Mouse (Mus musculus): ENCODE results near the gene Laptm5.

The Laptm5 gene

GRCm38 (mm10) chr4:130899782-130900427 lies 13.0 kb upstream of the Laptm5 start:
- DNase-seq (ENCODE audit: low spot score in 2 of 2), result no peak

- DNase-seq (ENCODE audit: low spot score in 2 of 2), result no peak
Observed at GRCm38 (mm10) chr4:130900746-130901145, 12.2 kb upstream of the Laptm5 start.

DNA sequence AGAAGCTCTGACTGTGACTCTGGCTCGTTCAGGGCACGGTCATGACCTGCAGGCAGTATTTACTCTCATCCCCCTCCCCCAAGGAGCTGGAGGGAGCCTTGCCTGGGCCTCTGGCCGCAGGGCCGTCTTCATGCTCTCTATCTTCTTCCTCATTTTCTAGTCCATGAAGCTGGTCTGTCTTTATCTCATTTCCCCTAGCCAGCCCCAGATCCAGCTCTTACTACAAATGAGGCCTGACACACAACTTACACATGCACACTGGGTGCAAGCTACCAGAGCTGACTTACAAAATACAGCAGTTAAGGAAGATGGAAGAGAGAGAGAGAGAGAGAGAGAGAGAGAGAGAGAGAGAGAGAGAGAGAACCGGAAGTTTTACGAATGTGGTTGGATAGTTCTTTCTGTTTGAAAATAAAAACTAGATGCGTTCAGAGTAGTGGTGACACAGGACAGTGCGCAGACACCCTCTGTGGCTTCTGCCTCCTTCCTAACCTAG lies 10.6 kb upstream of the Laptm5 start:
- no peak for DNase-seq (ENCODE audit: low spot score in 2 of 2)

DNA sequence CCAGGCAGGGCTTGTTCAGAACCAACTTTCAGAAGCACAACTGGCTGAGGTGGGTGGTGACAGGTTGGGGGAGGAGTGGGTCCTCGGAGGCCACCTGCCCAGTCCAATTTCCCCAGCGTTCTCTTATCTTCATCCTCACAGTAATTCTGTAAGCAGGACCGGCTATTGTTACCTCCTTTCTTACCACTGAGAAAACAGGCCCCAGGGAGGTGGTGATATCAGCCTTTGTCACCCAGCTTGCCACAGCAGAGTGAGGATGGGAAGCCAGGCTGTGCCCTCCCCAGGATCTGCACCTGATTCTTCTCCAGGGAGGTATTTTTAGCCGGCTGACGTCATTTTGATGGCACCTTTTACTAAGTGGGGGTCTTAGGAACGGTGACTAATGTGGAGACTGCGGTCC lies 7.9 kb upstream of the Laptm5 start:
- DNase-seq (ENCODE audit: low spot score in 2 of 2), result no peak

DNA sequence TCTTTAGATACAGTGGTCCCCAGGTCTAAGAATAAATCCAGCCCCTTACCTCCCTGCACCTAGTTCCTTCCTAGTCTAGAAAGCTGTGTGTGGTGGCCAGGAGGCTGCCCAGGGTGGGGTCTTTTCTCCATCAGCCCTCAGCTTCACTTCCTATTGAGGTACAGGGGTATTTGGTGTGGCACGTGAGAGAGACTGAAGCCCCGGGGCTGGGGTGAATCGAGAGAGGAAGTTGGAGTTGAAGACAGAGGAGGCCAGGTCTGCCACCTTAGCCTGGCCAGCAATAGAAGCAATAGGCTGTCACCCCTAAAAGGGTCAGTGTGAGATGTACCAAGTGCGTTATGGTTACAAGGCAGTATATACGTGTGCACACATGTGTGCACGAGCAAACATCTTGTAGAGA lies 7.0 kb upstream of the Laptm5 start:
- DNase-seq (ENCODE audit: low spot score in 2 of 2), result no peak

- no peak for DNase-seq (ENCODE audit: low spot score in 2 of 2)
Observed at GRCm38 (mm10) chr4:130906296-130906695, 6.6 kb upstream of the Laptm5 start.

GRCm38 (mm10) chr4:130907200-130908069 lies 5.5 kb upstream of the Laptm5 start:
- DNase-seq (ENCODE audit: low spot score in 2 of 2), result no peak

DNA sequence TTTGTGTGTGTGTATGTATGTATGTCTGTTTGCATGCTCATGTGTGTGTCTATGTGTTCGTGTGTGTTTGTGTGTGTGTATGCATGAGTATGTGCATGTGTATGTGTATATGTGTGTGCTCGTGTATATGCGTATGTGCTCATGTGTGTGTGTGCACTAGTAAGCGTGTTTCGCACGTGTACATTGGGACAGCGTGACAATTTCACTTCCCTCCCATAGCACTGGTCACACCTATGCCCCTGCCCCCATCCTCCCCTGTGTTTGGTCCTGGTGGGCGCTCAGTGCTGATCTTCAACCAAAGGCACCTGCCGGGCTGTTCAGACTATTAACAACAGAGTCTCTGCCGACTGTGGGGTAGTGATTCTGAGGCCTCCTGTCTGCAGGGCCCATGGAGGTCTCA lies 4.8 kb upstream of the Laptm5 start:
- DNase-seq (ENCODE audit: low spot score in 2 of 2), result no peak

DNA sequence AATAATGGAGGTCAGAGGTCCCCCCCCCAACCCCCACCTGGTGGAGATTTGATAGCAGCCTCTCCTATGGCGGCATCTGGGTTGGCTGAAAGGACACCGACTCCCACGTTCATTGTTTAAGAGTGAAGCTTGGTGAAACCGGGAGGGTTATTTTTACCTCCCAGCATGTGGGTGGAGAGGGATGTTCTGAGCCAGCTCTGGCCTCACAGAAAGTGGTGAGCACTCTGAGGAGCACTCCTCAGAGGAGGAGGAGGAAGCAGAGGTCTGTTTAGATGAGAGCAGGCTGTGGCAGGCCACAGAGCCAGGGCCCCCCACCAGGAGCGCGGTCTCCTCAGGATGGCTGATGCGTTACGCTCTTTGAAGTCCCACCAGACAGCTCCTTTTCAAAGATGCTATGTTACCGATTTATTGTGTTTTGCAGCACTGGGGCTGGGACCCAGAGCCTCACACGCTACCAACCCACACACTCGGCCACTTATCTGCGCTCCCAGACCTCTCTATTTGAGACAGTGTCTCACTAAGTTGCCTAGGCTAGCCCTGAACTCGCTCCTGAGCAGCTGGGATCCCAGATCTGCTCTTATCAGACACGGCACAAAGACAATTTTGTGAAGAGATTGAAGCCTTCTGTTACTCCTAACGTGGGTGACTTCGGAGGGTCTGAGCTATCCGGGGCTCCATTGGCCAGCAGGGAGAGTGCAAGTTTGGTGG lies 3.6 kb upstream of the Laptm5 start:
- DNase-seq (ENCODE audit: low spot score in 2 of 2), result no peak

DNA sequence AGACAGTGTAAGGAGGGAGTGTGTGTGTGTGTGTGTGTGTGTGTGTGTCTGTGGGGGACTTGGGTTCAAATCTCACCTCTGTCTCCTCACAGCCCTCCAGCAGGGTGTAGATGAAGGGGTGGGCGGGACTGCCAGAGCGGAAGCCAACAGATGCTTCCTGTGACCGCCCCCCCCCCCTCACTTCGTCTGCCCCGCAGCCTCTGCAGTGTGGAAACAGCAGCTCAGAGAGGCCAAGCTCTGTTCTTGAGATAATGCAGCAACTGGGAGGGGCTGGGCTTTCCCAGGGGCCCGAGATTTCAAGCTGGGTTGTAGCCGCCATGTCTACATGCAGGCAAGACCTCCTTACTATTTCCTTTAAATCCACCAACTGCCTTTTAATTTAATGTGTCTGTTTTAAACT lies 2.3 kb upstream of the Laptm5 start:
- DNase-seq (ENCODE audit: low spot score in 2 of 2), result peak; percentile 58

- DNase-seq (ENCODE audit: low spot score in 2 of 2), result no peak
Observed at GRCm38 (mm10) chr4:130912626-130913025, 299 bp upstream of the Laptm5 start.

DNA sequence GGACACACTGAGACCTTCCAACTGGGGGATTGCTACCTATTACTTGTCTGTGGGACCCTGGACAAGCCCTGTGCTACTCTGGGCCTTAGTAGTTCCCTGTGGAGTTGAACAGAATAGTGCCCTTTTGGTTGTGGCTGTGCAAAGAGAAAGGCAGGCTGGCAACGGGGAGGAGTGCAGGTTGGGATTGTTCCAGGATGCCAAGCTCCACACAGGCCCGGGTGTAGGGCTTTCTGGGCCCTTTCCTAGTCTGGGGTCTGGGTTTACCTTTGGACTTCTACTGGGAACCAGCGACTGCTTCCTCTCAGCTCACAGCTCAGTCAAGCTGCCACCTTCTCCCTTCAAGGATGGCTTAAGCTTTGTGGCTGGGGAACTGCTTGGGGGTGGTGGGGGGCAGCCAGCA lies 586 bp downstream of the Laptm5 start:
- DNase-seq (ENCODE audit: low spot score in 2 of 2), result no peak

GRCm38 (mm10) chr4:130914011-130914410 lies 1.1 kb downstream of the Laptm5 start:
- DNase-seq (ENCODE audit: low spot score in 2 of 2), result peak; percentile 73 to 80

DNA sequence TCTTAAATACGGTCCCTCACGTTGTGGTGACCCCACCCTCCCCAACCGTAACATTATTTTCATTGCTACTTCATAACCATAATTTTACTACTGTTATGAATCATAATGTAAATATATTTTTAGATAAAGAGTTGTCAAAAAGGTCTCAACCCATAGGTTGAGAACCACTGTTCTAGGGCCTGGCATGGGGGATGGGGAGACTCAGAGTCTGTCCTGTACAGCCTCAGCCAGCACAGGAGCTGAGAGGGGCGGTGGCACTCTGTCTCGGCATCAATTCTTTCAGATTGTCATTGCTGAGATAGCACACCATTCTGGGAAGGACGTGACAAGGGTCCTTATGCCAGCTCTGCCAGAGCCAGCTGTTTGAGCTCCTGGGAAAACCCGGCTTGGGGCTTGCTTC lies 1.6 kb downstream of the Laptm5 start:
- DNase-seq (ENCODE audit: low spot score in 2 of 2), result peak in 1 of 2 experiments; percentile 33

DNA sequence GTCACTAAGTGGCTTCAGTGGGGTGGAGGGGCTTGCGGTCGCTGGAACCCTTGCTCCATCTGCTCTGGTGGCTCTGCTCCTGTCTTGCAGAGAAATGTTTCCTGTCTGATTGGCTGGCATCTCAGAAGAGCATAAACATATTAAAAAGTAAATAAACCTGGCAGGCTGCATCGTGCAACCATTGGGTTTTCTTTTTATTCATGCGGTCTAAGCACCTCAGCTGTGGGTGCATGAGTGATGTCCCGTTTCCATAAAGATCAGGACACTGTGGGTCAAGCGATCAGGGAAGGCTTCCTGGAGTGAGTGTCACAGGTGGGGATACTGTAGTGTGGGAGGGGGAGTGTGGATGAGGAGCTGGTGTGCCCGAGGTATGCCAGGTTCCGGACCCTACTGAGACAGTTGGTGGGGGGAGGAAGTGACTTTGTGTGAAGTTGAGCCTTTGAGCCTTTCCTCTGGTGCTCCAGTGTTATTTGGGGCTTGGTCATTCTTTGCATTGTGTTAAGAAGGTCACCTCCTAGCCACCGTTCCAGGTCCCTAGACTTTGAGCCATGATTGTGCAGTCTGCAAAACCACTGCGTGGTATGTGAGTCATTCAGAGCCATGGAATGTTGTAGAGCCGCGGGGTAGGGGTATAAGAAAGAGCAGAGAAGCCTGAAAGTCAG lies 2.2 kb downstream of the Laptm5 start:
- no peak for DNase-seq (ENCODE audit: low spot score in 2 of 2)

- DNase-seq (ENCODE audit: low spot score in 2 of 2), result peak in 1 of 2 experiments; percentile 52
Observed at GRCm38 (mm10) chr4:130915668-130916035, 2.7 kb downstream of the Laptm5 start.

DNA sequence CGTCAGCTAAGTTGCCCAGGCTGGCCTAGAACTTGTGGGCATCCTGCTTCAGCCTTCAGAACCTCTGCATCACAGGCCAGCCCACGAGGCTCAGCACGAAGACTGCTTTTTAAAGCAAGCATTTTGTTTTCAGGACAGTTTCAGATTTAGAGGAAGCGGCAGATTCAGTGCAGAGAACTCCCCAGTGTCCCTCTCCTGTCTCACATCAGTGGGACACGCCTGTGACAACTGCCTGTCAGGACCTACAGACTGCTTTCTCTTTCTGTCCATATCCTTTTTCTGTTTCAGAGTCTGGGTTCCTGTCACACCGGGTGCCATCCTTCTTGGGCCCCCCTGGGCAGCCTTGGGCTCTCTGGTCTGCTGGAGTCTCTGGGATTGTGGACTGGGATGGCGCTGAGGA lies 3.7 kb downstream of the Laptm5 start:
- DNase-seq (ENCODE audit: low spot score in 2 of 2), result no peak

DNA sequence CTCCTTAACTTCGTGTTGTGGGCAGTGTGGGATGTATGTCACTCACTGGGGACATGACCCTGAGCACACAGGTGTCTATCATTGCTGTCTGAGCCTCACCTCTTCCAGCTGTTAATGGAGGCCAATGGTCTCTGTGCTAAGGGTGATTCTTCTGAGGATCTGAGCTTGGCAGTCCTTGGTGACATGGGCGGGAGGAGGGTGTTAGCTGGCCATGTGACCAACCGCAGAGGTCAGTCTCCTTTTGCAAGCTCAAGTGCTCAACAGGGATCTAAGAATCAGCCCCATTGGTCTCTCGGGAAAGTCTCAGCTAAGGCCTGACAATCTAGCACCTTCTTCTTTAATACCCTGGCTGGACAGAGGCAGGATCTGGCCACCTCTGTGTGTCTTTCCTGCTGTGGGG lies 4.6 kb downstream of the Laptm5 start:
- DNase-seq (ENCODE audit: low spot score in 2 of 2), result no peak

DNA sequence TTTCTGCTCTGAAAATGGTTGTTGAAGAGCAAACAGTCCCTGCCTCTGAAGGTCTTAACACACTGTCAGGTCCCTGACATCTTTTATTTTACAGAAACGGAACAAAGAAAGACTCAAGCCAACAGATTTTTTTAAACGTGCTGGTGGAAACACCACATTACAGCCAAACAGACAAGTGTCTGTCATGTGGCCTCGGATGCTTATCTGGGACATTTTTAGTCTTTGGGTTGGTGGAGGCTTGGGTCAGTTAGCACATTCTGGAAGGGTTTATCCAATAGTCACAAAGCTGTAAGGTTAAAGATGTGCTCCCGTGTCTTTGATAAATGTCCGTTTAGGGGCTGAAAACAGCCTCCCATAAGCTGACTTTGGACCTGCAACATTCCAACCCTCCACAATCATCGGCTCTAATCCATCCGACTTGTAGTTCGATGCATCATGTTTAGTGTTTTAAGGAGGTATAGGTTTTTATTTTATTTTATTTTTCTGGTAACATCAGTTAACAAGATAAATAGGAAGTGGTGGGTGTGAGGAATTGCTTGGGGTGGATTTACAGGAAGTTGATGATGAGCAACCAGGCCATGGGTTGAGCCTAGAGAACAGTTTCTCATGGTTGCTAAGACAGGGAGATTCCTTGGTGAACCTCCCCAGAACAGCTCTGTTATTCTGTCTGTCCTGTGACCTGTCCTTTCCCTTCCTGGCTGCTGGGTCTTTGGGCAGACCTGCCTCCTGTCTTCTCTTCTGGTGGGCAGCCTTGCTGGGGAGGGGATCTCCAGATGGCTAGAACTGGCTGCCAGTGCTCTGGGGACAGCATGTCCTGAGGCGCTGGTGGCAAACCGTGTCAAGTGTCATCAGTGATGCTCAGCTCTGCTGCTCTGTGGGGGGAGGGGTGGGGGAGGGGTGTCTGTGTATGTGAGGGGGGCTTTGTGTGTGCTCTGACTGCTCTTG lies 6.2 kb downstream of the Laptm5 start:
- no peak for DNase-seq (ENCODE audit: low spot score in 2 of 2)

GRCm38 (mm10) chr4:130919750-130920356 lies 6.9 kb downstream of the Laptm5 start:
- no peak for DNase-seq (ENCODE audit: low spot score in 2 of 2)
